Mouse (Mus musculus): ENCODE measurements at regions not wholly inside any gene's neighbourhood (a gene's known extent, or its start where the extent isn't known, plus 50 kb on each side); places are given as distances from the start of the nearest gene placed in this dataset.

DNA sequence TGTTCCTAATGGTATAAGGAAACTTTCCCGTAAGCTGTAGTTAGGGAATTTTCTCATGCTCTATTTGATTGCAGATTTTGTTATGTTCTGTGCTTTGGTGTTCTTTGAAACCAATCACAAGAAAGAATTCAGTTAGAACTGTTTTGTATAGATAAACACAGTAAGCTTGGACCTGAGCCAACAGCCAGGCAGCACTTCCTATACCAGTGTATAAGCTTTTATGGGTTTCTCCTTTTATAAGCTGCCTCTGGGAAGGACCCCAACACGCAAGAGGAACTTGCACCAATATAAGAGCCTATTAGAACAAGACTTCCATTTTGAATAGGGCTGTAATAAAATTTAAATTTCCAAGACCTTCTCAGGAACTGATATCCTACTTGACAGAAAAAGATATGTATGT lies 347.2 kb downstream of the Ets1 start:
- no peak for TF ChIP-seq CEBPB (IDR thresholded peaks at IDR 0.05; ENCODE audit: insufficient read depth, poor library complexity, severe bottlenecking)
- no peak for TF ChIP-seq POLR2AphosphoS2 (IDR thresholded peaks at IDR 0.05; ENCODE audit: insufficient read length, low read depth)
- TF ChIP-seq SRF (IDR thresholded peaks at IDR 0.05; ENCODE audit: control insufficient read depth, insufficient read length, low read depth) = no peak
- TF ChIP-seq POLR2A (IDR thresholded peaks at IDR 0.05; ENCODE audit: insufficient read length, low read depth) = no peak
- TF ChIP-seq REST (IDR thresholded peaks at IDR 0.05; ENCODE audit: insufficient read depth, insufficient read length) = no peak
- no peak for TF ChIP-seq TCF12 (IDR thresholded peaks at IDR 0.05; ENCODE audit: insufficient read depth, poor library complexity, severe bottlenecking)
- TF ChIP-seq E2F4 (IDR thresholded peaks at IDR 0.05; ENCODE audit: insufficient read depth) = no peak
